Mouse (Mus musculus): ENCODE results near the gene Eif3i. TPM values are rescaled to one million over a fixed set of nuclear protein-coding genes. Genes with fewer than 3 reads are reported as not detected.

The Eif3i gene
- polyA plus RNA-seq, 1 experiment from 2014 or later: 284 TPM

Small RNAs within 50 kb of the gene (microRNA-seq; reads per million reads assigned to microRNA genes)
- not detected for gene Mir8119 (ENCODE audit: borderline number of aligned reads)

Other genes with a start within 250 kb of the Eif3i start
- gene Zbtb8a, start 222.5 kb downstream of the Eif3i start, polyA plus RNA-seq (2014; fragmentation: Nextera tagmentation; extraction: Ambion mirVana): 6.5 and 7.2 TPM in 2 replicates
- 2.4 and 2.8 TPM in 2 replicates for gene Zbtb8b, start 159.8 kb downstream of the Eif3i start, polyA plus RNA-seq (2014; fragmentation: Nextera tagmentation; extraction: Ambion mirVana)
- 21.2 and 22.0 TPM in 2 replicates for gene Bsdc1, start 139.1 kb downstream of the Eif3i start, polyA plus RNA-seq (2014; fragmentation: Nextera tagmentation; extraction: Ambion mirVana)
- not detected in 2 replicates for gene Tssk3, start 109.6 kb downstream of the Eif3i start, polyA plus RNA-seq (2014; fragmentation: Nextera tagmentation; extraction: Ambion mirVana)
- not detected in 2 replicates for gene Fam229a, start 109.5 kb downstream of the Eif3i start, polyA plus RNA-seq (2014; fragmentation: Nextera tagmentation; extraction: Ambion mirVana)
- gene Marcksl1, start 87.1 kb downstream of the Eif3i start, polyA plus RNA-seq (2014; fragmentation: Nextera tagmentation; extraction: Ambion mirVana): 1,559 and 1,563 TPM in 2 replicates
- gene Hdac1, start 57.9 kb downstream of the Eif3i start, polyA plus RNA-seq (2014; fragmentation: Nextera tagmentation; extraction: Ambion mirVana): 271 and 273 TPM in 2 replicates
- 11.3 and 14.2 TPM in 2 replicates for gene Lck, start 27.0 kb downstream of the Eif3i start, polyA plus RNA-seq (2014; fragmentation: Nextera tagmentation; extraction: Ambion mirVana)
- gene Fam167b, start 22.1 kb downstream of the Eif3i start, polyA plus RNA-seq (2014; fragmentation: Nextera tagmentation; extraction: Ambion mirVana): 2.9 and 3.2 TPM in 2 replicates
- 163 and 195 TPM in 2 replicates for gene Tmem234, start within 50 bp of the Eif3i start, polyA plus RNA-seq (2014; fragmentation: Nextera tagmentation; extraction: Ambion mirVana)
- gene Dcdc2b, start 13.6 kb upstream of the Eif3i start, polyA plus RNA-seq (2014; fragmentation: Nextera tagmentation; extraction: Ambion mirVana): 1.2 and 1.9 TPM in 2 replicates
- 22.8 and 23.5 TPM in 2 replicates for gene Iqcc, start 18.5 kb upstream of the Eif3i start, polyA plus RNA-seq (2014; fragmentation: Nextera tagmentation; extraction: Ambion mirVana)
- 55.8 and 58.8 TPM in 2 replicates for gene Ccdc28b, start 23.3 kb upstream of the Eif3i start, polyA plus RNA-seq (2014; fragmentation: Nextera tagmentation; extraction: Ambion mirVana)
- 100 and 101 TPM in 2 replicates for gene Txlna, start 40.4 kb upstream of the Eif3i start, polyA plus RNA-seq (2014; fragmentation: Nextera tagmentation; extraction: Ambion mirVana)
- gene Kpna6, start 72.1 kb upstream of the Eif3i start, polyA plus RNA-seq (2014; fragmentation: Nextera tagmentation; extraction: Ambion mirVana): 12.5 and 13.3 TPM in 2 replicates
- 29.1 and 38.6 TPM in 2 replicates for gene Tmem39b, start 96.2 kb upstream of the Eif3i start, polyA plus RNA-seq (2014; fragmentation: Nextera tagmentation; extraction: Ambion mirVana)
- 175 and 193 TPM in 2 replicates for gene Khdrbs1, start 141.7 kb upstream of the Eif3i start, polyA plus RNA-seq (2014; fragmentation: Nextera tagmentation; extraction: Ambion mirVana)
- gene Ptp4a2, start 210.6 kb upstream of the Eif3i start, polyA plus RNA-seq (2014; fragmentation: Nextera tagmentation; extraction: Ambion mirVana): 325 and 376 TPM in 2 replicates

Data from embryonic facial prominence, embryonic 11.5 days (tissue).